ENCODE assay signal across 8 mouse cellular contexts in the genomic region with DNA sequence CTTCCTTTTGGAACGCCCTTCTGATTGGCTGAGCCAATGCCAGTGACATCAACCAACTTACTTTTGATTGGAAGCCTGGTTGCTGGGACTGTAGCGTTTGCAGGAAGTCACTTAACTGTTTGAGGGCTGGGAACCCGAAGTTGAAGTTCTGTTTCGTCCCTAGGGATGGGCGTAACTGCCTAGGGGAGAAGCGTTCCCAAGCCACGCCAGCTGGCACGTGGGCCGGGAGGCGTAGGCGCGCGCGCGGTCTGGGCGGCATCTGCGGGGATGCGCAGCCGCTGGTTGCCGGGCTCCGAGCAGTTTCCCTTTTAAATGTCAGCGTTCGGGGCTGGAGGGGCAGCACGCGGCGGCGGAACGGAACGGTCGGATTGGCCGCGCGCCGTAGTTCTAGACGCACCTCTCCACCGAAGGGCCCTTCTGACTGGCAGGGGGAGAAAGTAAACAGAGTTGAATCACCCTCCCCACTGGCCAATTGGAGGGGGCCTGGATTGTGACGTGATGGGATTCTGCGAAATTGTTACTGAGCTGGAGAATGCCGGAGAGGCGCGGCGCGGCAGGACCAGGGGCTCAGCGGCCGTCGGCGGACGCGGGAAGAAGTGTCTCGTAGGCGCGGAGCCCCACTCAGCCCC. TPM values are rescaled to one million over a fixed set of nuclear protein-coding genes. Genes with fewer than 3 reads are reported as not detected.
DNase-seq lines count a peak whose midpoint lies in the region; ATAC-seq lines count a peak whose summit lies in the region.

A gene (plus strand): TSS at position 538 of the 629 bp plus-strand sequence.

- H3K36me3 ChIP-seq in hindbrain, embryonic 15.5 days = no peaks in the 10 kb centered on the region

- under 1% methylated on average over 52 of the region's 52 CpGs for WGBS in hindbrain, embryonic 15.5 days

- H3K27me3 ChIP-seq in hindbrain, embryonic 15.5 days = peaks cover 45% of the 10 kb centered on the region

- peaks cover 31% of the 10 kb centered on the region for H3K4me1 ChIP-seq in hindbrain, embryonic 15.5 days (replicated peaks)

- peak within 1 kb of the TSS; percentile 63 for H3K4me3 ChIP-seq in hindbrain, embryonic 15.5 days

- H3K4me2 ChIP-seq in hindbrain, embryonic 15.5 days = peak within 1 kb of the TSS; percentile 98

- peak within 1 kb of the TSS; percentile 81 for H3K27ac ChIP-seq in hindbrain, embryonic 15.5 days (replicated peaks)

- peak; percentile 97 for DNase-seq in gastrocnemius, adult 18-20 months (ENCODE audit: low spot score)
- DNase-seq in left cerebral cortex, adult 11 months (ENCODE audit: low spot score) = peak; percentile 94
- peak; percentile 98 for DNase-seq in lung, postnatal 36 days
- peak; percentile 96 for DNase-seq in retina, postnatal 1 day
- DNase-seq in thymus, postnatal 4 days = peak; percentile 73

- no peaks in the 10 kb centered on the region for H3K9me3 ChIP-seq in hindbrain, embryonic 15.5 days

- peak within 1 kb of the TSS; percentile 55 for H3K9ac ChIP-seq in hindbrain, embryonic 15.5 days

- ATAC-seq in activated CD4-positive, CD25-positive, alpha-beta regulatory T cell, adult 4 months = peak; percentile 88
- ATAC-seq in common myeloid progenitor, adult 5-6 weeks (replicated peaks; ENCODE audit: low read depth, poor library complexity, severe bottlenecking) = peak; percentile 76
- ATAC-seq in hindbrain, embryonic 15.5 days (ENCODE audit: low FRiP score, low read depth) = peak; percentile 95

RNA-seq across cellular contexts. Expression of the gene that starts here (rescaled TPM):
- polyA plus RNA-seq in activated CD4-positive, CD25-positive, alpha-beta regulatory T cell, adult 4 months (2017; shearing (Covaris generic)) = 1 to 10 TPM; 1.7 to 2.8 TPM
- 10.8 and 14.9 TPM in 2 replicates for total RNA-seq in common myeloid progenitor, adult 5-6 weeks (2017)
- 100 to 1,000 TPM; 105 to 142 TPM for total RNA-seq in gastrocnemius, adult 18-20 months (2021)
- polyA plus RNA-seq in hindbrain, embryonic 15.5 days (2015; fragmentation: Nextera tagmentation; extraction: Ambion mirVana) = 4.5 and 5.0 TPM in 2 replicates

Comparison
In these comparisons a context has a peak if more than half of its experiments do, and no peak if none do; other contexts are left out.
1. Peak in every context shown above with its lines: DNase-seq, ATAC-seq, H3K4me3 ChIP-seq and H3K27ac ChIP-seq.